Mouse (Mus musculus): ENCODE data around the gene Dusp18. TPM values are rescaled to one million over a fixed set of nuclear protein-coding genes. Genes with fewer than 3 reads are reported as not detected.
A peak's percentile ranks its signal among the peaks of the same experiment; 100 is the strongest.

The Dusp18 gene
- polyA plus RNA-seq, 1 experiment from 2014 or later, result 29.9 TPM

- ATAC-seq (ENCODE audit: low FRiP score, low read depth), result no peak
- no peak overlapping the region for H3K4me2 ChIP-seq (replicated peaks)
These were observed 35.3 kb upstream of the Dusp18 start for GRCm38 (mm10) chr11:3859778-3860177.

DNA sequence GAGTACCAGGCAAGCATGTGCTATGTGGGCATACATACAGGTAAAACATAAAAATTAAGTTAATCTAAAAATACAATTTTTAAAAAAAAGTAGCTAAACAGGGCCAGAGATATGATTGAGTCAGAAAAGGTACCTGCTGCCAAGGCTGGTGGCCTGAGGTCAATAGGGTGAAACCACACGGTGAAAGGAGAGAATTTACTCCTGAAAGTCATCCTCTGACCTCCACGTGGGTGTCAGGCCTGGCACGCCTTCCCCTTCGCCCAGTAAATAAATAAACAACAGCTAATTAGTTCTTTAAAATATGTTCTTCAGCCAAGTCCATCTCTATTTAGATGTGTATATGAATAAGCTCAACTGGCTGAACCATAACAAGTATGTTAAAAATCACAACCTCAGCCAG is 34.7 kb upstream of the Dusp18 start:
- Histone ChIP-seq H3K4me1 (peaks cover 9% of the 10 kb centered on the region; the same call in 1 of the 2 replicates), H3K4me2 (replicated peaks) (no peak overlapping the region), H3K36me3 (no peaks in the 10 kb centered on the region), H3K4me3 (no peak overlapping the region), H3K27me3 (peaks cover 34% of the 10 kb centered on the region), H3K9ac (replicated peaks) (no peak overlapping the region), H3K27ac (replicated peaks) (no peak overlapping the region), H3K9me3 (no peaks in the 10 kb centered on the region)
- WGBS, result 77% methylated on average over 4 of the region's 4 CpGs
- ATAC-seq (ENCODE audit: low FRiP score, low read depth), result no peak

More at GRCm38 (mm10) chr11:3859778-3860177, 35.3 kb upstream of the Dusp18 start:
- Histone ChIP-seq H3K27me3 (peaks cover 33% of the 10 kb centered on the region), H3K36me3 (no peaks in the 10 kb centered on the region), H3K9ac (replicated peaks) (no peak overlapping the region), H3K4me3 (no peak overlapping the region), H3K4me1 (peaks cover 9% of the 10 kb centered on the region; the same call in 1 of the 2 replicates), H3K27ac (replicated peaks) (no peak overlapping the region), H3K9me3 (0 out of 2 replicates have a peak, but pooled peaks cover 2% of the 10 kb centered on the region)
- WGBS, result 94% methylated on average over 4 of the region's 4 CpGs

- Histone ChIP-seq H3K27ac (replicated peaks) (no peak overlapping the region), H3K27me3 (peaks cover 34% of the 10 kb centered on the region), H3K36me3 (no peaks in the 10 kb centered on the region), H3K4me3 (peak overlapping the region; percentile 48), H3K4me2 (replicated peaks) (peak overlapping the region; percentile 81), H3K4me1 (peaks cover 9% of the 10 kb centered on the region; the same call in 1 of the 2 replicates), H3K9me3 (no peaks in the 10 kb centered on the region), H3K9ac (replicated peaks) (no peak overlapping the region)
- ATAC-seq (ENCODE audit: low FRiP score, low read depth), result no peak
- 76% methylated on average over 19 of the region's 19 CpGs for whole genome bisulfite sequencing
These were observed 32.2 kb upstream of the Dusp18 start for GRCm38 (mm10) chr11:3862661-3863453.

- no peak within 1 kb of the TSS for H3K27ac ChIP-seq (replicated peaks)
- peaks cover 34% of the 10 kb centered on the region for H3K27me3 ChIP-seq
- WGBS, result 3% methylated on average over 57 of the region's 58 CpGs
- H3K4me1 ChIP-seq, result peaks cover 9% of the 10 kb centered on the region; the same call in 1 of the 2 replicates
- H3K9me3 ChIP-seq, result no peaks in the 10 kb centered on the region
- peak within 1 kb of the TSS; percentile 59 for H3K9ac ChIP-seq (replicated peaks)
- H3K4me3 ChIP-seq, result peak within 1 kb of the TSS; percentile 48
- peak within 1 kb of the TSS; percentile 81 for H3K4me2 ChIP-seq (replicated peaks)
- peak; percentile 94 for ATAC-seq (ENCODE audit: low FRiP score, low read depth)
- H3K36me3 ChIP-seq, result no peaks in the 10 kb centered on the region
These were observed 31.5 kb upstream of the Dusp18 start, which contains the start of gene Osbp2 for GRCm38 (mm10) chr11:3863454-3864112. TSS of gene Osbp2 (minus strand) at chr11:3863903.

DNA sequence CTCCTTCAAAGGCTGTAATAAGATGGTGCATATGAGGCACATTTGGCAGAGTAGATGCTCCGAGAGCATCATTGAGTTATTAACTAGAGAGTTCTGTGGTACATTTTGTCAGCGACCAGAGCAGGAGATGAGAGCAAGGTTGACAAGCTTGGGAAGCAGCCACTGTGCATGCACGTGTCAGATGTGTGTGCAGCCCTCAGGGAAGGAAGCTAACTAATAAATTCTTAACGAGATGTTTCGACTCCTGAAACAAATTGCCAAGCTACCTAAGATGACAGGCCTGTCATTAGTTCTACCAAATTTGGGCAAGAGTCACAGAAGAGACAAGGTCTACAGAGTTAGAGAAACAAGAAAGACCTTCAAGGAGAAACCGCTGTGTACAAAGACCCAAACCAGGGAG is 30.7 kb upstream of the Dusp18 start:
- no peak for ATAC-seq (ENCODE audit: low FRiP score, low read depth)
- Histone ChIP-seq H3K27ac (replicated peaks) (no peak overlapping the region), H3K4me3 (peak overlapping the region; percentile 48), H3K9me3 (no peaks in the 10 kb centered on the region), H3K9ac (replicated peaks) (peak overlapping the region; percentile 59; the same call in 1 of the 2 replicates), H3K4me2 (replicated peaks) (peak overlapping the region; percentile 81), H3K27me3 (peaks cover 34% of the 10 kb centered on the region), H3K4me1 (peaks cover 9% of the 10 kb centered on the region; the same call in 1 of the 2 replicates), H3K36me3 (no peaks in the 10 kb centered on the region)
- 42% methylated on average over 6 of the region's 6 CpGs for WGBS

DNA sequence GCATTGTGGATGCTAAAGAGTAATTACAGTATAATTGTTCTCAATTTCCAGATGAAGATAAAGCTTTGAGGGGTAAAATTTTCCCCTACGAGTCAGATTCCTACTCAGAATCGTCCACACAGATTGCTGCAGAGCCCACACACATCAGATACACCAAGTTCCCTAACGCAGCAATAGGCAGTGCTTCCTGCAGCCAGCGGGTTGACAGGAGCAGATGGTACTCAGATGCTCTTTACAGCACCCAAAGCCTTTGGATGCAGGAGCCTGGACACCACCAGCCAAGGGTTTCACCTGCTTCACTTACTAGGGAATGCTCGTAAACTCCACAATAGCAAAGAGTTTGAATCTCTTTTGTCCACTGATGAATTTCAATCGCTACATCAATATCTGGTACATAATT is 18.6 kb upstream of the Dusp18 start:
- Histone ChIP-seq H3K4me2 (replicated peaks) (no peak overlapping the region), H3K27ac (replicated peaks) (no peak overlapping the region), H3K4me3 (no peak overlapping the region), H3K36me3 (no peaks in the 10 kb centered on the region), H3K4me1 (no peaks in the 10 kb centered on the region), H3K9me3 (no peaks in the 10 kb centered on the region), H3K27me3 (no peaks in the 10 kb centered on the region), H3K9ac (replicated peaks) (no peak overlapping the region)
- ATAC-seq (ENCODE audit: low FRiP score, low read depth), result no peak
- WGBS, result 80% methylated on average over 6 of the region's 6 CpGs

- Histone ChIP-seq H3K27me3 (no peaks in the 10 kb centered on the region), H3K36me3 (no peaks in the 10 kb centered on the region), H3K27ac (replicated peaks) (no peak overlapping the region), H3K4me3 (no peak overlapping the region), H3K4me1 (no peaks in the 10 kb centered on the region), H3K4me2 (replicated peaks) (no peak overlapping the region), H3K9ac (replicated peaks) (no peak overlapping the region), H3K9me3 (no peaks in the 10 kb centered on the region)
- ATAC-seq (ENCODE audit: low FRiP score, low read depth), result no peak
- 80% methylated on average over 7 of the region's 7 CpGs for WGBS
These were observed 16.4 kb upstream of the Dusp18 start for GRCm38 (mm10) chr11:3878660-3879059.

- Histone ChIP-seq H3K9me3 (no peaks in the 10 kb centered on the region), H3K27me3 (no peaks in the 10 kb centered on the region), H3K4me1 (no peaks in the 10 kb centered on the region), H3K9ac (replicated peaks) (no peak overlapping the region), H3K4me3 (no peak overlapping the region), H3K27ac (replicated peaks) (no peak overlapping the region), H3K36me3 (no peaks in the 10 kb centered on the region), H3K4me2 (replicated peaks) (no peak overlapping the region)
- WGBS, result 43% methylated on average over 2 of the region's 2 CpGs
- ATAC-seq (ENCODE audit: low FRiP score, low read depth), result no peak
These were observed 15.2 kb upstream of the Dusp18 start for GRCm38 (mm10) chr11:3879836-3880235.

DNA sequence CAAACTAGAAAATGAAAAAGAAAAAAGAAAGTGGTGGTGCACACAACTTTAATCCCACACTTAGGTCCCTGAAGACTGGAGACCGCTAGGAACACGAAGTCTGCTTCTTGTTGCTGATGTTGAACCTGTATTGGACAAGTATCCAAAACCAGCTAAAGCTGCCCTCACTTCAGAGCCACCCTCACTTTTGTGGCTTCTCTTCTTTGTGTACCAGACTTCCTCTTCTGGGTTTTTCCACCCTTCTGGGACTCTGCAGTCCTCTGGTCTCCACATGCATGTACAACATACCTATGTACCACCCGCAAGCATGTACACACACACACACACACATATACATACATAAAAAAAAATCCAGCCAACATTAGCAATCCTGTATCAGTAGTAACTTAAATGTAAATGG is 11.3 kb upstream of the Dusp18 start:
- no peak overlapping the region for H3K9ac ChIP-seq (replicated peaks)
- no peaks in the 10 kb centered on the region for H3K4me1 ChIP-seq
- no peaks in the 10 kb centered on the region for H3K27me3 ChIP-seq
- no peaks in the 10 kb centered on the region for H3K9me3 ChIP-seq
- no peak overlapping the region for H3K4me2 ChIP-seq (replicated peaks)
- H3K27ac ChIP-seq (replicated peaks), result no peak overlapping the region
- no peak for ATAC-seq (ENCODE audit: low FRiP score, low read depth)
- H3K36me3 ChIP-seq, result no peaks in the 10 kb centered on the region
- no peak overlapping the region for H3K4me3 ChIP-seq
- WGBS, result 86% methylated on average over 3 of the region's 3 CpGs

GRCm38 (mm10) chr11:3887331-3887730 is 7.7 kb upstream of the Dusp18 start:
- no peak overlapping the region for H3K4me2 ChIP-seq (replicated peaks)
- H3K27ac ChIP-seq (replicated peaks), result no peak overlapping the region
- H3K4me1 ChIP-seq, result no peaks in the 10 kb centered on the region
- 84% methylated on average over 5 of the region's 5 CpGs for WGBS
- H3K36me3 ChIP-seq, result no peaks in the 10 kb centered on the region
- no peaks in the 10 kb centered on the region for H3K9me3 ChIP-seq
- no peaks in the 10 kb centered on the region for H3K27me3 ChIP-seq
- no peak for ATAC-seq (ENCODE audit: low FRiP score, low read depth)
- no peak overlapping the region for H3K4me3 ChIP-seq
- H3K9ac ChIP-seq (replicated peaks), result no peak overlapping the region

DNA sequence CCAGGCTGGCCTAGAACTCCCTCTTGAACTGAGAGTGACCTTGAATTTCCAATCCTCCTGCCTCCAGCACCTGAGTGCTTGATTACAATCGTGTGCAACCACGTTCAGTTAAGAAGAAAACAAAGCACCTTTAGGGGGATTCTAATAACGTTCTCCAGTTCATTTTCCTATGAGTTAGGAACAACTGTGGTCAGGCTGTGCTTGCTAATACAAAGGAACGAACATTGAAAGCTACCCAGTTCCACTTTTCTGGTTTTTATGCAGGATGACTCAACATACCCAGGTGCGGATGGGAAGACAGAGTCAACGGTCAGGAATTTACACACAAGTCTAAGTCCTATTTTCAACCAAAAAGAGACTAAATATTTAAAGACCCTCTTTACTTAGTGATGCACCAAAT is 1.1 kb upstream of the Dusp18 start:
- WGBS, result 81% methylated on average over 6 of the region's 6 CpGs
- no peak overlapping the region for H3K27ac ChIP-seq (replicated peaks)
- H3K4me3 ChIP-seq, result peak overlapping the region; percentile 48; the same call in 1 of the 2 replicates
- H3K4me1 ChIP-seq, result 0 out of 2 replicates have a peak, but pooled peaks cover 6% of the 10 kb centered on the region
- no peaks in the 10 kb centered on the region for H3K27me3 ChIP-seq
- no peaks in the 10 kb centered on the region for H3K9me3 ChIP-seq
- H3K9ac ChIP-seq (replicated peaks), result no peak overlapping the region; the same call in 1 of the 2 replicates
- ATAC-seq (ENCODE audit: low FRiP score, low read depth), result no peak
- peaks cover 22% of the 10 kb centered on the region for H3K36me3 ChIP-seq
- H3K4me2 ChIP-seq (replicated peaks), result peak overlapping the region; percentile 71

DNA sequence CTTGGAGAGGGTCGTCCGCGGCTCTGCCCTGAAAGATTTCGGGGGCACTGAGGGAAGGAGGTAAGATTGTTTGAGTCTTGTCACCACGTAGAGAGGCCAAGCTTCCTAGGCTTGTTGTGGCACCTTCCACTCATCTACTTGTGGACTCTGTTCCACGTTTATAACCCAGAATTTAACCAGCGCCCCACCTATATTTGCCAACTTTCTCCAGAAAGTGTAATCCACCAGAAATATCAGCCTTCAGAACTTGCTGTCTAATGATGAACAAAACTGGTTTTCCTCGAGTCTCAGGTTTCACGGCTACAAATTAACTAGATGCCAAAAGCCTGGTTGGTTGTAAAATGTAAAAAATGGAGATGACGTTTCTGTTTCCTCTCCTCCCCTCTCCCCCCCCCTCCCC is 418 bp downstream of the Dusp18 start:
- H3K27me3 ChIP-seq, result no peaks in the 10 kb centered on the region
- ATAC-seq (ENCODE audit: low FRiP score, low read depth), result no peak; the same call in 1 of the 2 replicates
- peak overlapping the region; percentile 88 for H3K27ac ChIP-seq (replicated peaks)
- H3K9ac ChIP-seq (replicated peaks), result peak overlapping the region; percentile 71
- peak overlapping the region; percentile 71 for H3K4me2 ChIP-seq (replicated peaks)
- H3K9me3 ChIP-seq, result no peaks in the 10 kb centered on the region
- 7% methylated on average over 10 of the region's 10 CpGs for WGBS
- 0 out of 2 replicates have a peak, but pooled peaks cover 6% of the 10 kb centered on the region for H3K4me1 ChIP-seq
- H3K36me3 ChIP-seq, result peaks cover 28% of the 10 kb centered on the region
- peak overlapping the region; percentile 48 for H3K4me3 ChIP-seq
